In the genomic region with DNA sequence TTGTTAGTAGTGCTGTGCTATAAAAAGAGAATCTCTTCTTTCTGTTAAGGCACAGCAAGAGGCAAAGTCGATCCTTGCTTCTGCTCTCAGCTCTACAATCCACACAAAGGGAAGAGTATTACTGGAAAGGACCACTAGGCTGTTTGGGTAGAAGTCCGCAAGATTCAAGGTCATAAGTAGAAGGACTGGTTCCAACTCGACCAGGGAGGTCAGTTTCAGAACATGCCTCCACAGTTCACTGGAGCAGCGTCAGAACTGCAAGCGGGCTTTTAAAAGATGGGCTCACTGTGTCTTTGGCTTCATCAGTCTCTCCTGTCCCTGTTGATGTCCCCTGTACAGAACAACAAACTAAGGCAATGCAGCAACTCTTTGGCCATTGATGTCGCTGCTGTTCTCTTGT, we compare ENCODE assay signal across 12 mouse cellular contexts.
"Had no signal": no experiment of that assay in that cellular context is flagged by ENCODE, and none has a peak within 500 bp of the region (broad histone marks: within the 10 kb centered on the region; RNA-seq: fewer than 3 reads in every experiment).

No protein-coding gene starts in this region.

- H3K27ac ChIP-seq: limb, embryonic 12.5 days; liver, embryonic 15.5 days; midbrain, embryonic 13.5 days had no signal

- H3K36me3 ChIP-seq: limb, embryonic 12.5 days; liver, embryonic 15.5 days; midbrain, embryonic 13.5 days had no signal

- DNase-seq: layer of hippocampus, adult 9-11 months; layer of hippocampus, postnatal 36 days; lung, adult 2 months; lung, postnatal 36 days; right cerebral cortex, adult 18-20 months; right cerebral cortex, postnatal 25 days; thymus, postnatal 36 days had no signal

- H3K9ac ChIP-seq: limb, embryonic 12.5 days; liver, embryonic 15.5 days; midbrain, embryonic 13.5 days had no signal

- H3K9me3 ChIP-seq: limb, embryonic 12.5 days; liver, embryonic 15.5 days; midbrain, embryonic 13.5 days had no signal

- H3K27me3 ChIP-seq: limb, embryonic 12.5 days; liver, embryonic 15.5 days; midbrain, embryonic 13.5 days had no signal

- H3K4me1 ChIP-seq: limb, embryonic 12.5 days; liver, embryonic 15.5 days; midbrain, embryonic 13.5 days had no signal

- H3K4me3 ChIP-seq: limb, embryonic 12.5 days; liver, embryonic 15.5 days; midbrain, embryonic 13.5 days had no signal

- ATAC-seq: intestine, embryonic 16.5 days; lung, postnatal 0 days; midbrain, embryonic 13.5 days had no signal
